Mouse (Mus musculus) stomach, postnatal 0 days (tissue): ENCODE data around the gene Polr3gl.

Experiments used
- CTCF ChIP-seq: IDR thresholded peaks from 2 replicates; pipeline ENCODE4 v1.5.1; 2016; ENCODE audit warnings: antibody characterized with exemption, low read depth, mild to moderate bottlenecking, moderate library complexity
- EP300 ChIP-seq: optimal IDR thresholded peaks from 2 replicates; pipeline ENCODE3; 2016; ENCODE audit warnings: antibody characterized with exemption

DNA sequence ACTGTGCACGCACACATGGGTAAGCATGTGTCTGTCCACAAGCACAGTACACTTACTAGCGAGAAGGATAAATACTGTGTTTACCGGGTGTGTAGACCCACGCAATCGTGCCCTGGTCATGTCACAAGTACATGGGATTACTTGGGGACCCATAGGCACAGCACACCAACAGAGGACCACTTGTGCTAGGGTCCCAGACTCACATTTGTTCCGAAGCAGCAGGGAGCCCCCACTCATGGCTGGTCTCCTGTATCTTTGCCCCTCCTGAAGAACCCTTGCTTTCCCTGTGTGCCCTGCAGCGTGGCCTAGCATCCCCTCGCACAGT lies 5.0 kb upstream of the Polr3gl start:
- TF ChIP-seq EP300 = no peak
- no peak for TF ChIP-seq CTCF
